Mouse (Mus musculus) stomach, embryonic 16.5 days (tissue): ENCODE measurements around the gene Mrap2. TPM values are rescaled to one million over a fixed set of nuclear protein-coding genes. Genes with fewer than 3 reads are reported as not detected.

Experiments
- ATAC-seq: fragments of 200-750 bp; cut with Nextera tagmentation; 2 replicates; pipeline ENCODE4 v1.8.0; 2017; ENCODE audit warnings: moderate number of reproducible peaks, moderate TSS enrichment; ENCODE audit not compliant: insufficient read depth, low FRiP score
- H3K27ac ChIP-seq: fragments of 300-500 bp; sonication (generic); 2 replicates; pipeline ENCODE4 v1.5.1; 2014; ENCODE audit warnings: low read length
- H3K27me3 ChIP-seq: fragments of 300-500 bp; sonication (generic); 2 replicates; pipeline ENCODE4 v1.6.1; 2014; ENCODE audit warnings: low read length, control low read depth, mixed read lengths; ENCODE audit not compliant: control insufficient read depth, insufficient read depth
- H3K36me3 ChIP-seq: fragments of 300-500 bp; sonication (generic); 2 replicates; pipeline ENCODE4 v1.6.1; 2014; ENCODE audit warnings: low read length; ENCODE audit not compliant: control insufficient read depth, insufficient read depth
- H3K4me1 ChIP-seq: fragments of 300-500 bp; sonication (generic); 2 replicates; pipeline ENCODE4 v1.6.1; 2014; ENCODE audit warnings: low read length, control low read depth, mixed read lengths; ENCODE audit not compliant: control insufficient read depth, insufficient read depth
- H3K4me2 ChIP-seq: fragments of 300-500 bp; sonication (generic); 2 replicates; pipeline ENCODE4 v1.6.1; 2014; ENCODE audit warnings: low read depth, low read length, mixed read lengths
- H3K4me3 ChIP-seq: fragments of 300-500 bp; sonication (generic); replicated peaks from 2 replicates; pipeline ENCODE4 v1.5.1; 2014; ENCODE audit warnings: mild to moderate bottlenecking, low read length
- H3K9ac ChIP-seq: fragments of 300-500 bp; sonication (generic); 2 replicates; pipeline ENCODE4 v1.6.1; 2014; ENCODE audit warnings: low read length
- H3K9me3 ChIP-seq: fragments of 300-500 bp; sonication (generic); replicated peaks from 2 replicates; pipeline ENCODE4 v1.6.1; 2016; ENCODE audit warnings: low read length, control low read depth; ENCODE audit not compliant: control insufficient read depth
- WGBS: fragments of 180-500 bp; shearing (Covaris S2); extraction: QIAGEN DNeasy Blood & Tissue Kit; methylation state at CpG from one replicate; pipeline ENCODE4 v1.1.7; 2014; 5-methylcytosine and 5-hydroxymethylcytosine counted together
- polyA plus RNA-seq: library from polyadenylated mRNA; unstranded; fragments of >200 nt; fragmentation: Nextera tagmentation; extraction: Ambion mirVana; gene quantifications from 2 replicates; pipeline ENCODE4 v1.2.1, GENCODE M21; 2015

The Mrap2 gene
- polyA plus RNA-seq, 1 experiment from 2014 or later: 0.13 TPM

DNA sequence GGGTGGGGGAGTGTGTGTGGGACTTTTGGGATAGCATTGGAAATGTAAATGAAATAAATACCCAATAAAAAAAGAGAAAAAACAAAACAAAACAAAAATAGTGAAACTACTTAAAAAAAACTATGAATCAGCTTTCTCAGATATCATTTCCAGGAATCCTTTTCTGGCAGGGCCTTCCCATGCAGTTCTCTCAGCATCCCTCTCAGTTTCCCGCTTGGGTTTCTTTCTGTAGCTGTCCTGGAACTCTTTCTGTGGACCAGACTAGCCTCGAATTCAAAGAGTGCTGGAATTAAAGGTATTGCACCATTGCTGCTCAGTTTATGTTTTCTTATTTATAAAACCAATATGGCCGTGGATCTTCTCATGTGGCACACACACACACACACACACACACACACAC is 1.0 kb upstream of the Mrap2 start:
- Histone ChIP-seq H3K27me3 (peaks cover 31% of the 10 kb centered on the region; the same call in 1 of the 2 replicates), H3K4me2 (no peak overlapping the region), H3K9me3 (no peaks in the 10 kb centered on the region), H3K36me3 (no peaks in the 10 kb centered on the region), H3K4me1 (peaks cover 5% of the 10 kb centered on the region; the same call in 1 of the 2 replicates), H3K9ac (no peak overlapping the region), H3K27ac (no peak overlapping the region), H3K4me3 (no peak overlapping the region)
- 71% methylated on average over 3 of the region's 3 CpGs for WGBS
- no peak for ATAC-seq

DNA sequence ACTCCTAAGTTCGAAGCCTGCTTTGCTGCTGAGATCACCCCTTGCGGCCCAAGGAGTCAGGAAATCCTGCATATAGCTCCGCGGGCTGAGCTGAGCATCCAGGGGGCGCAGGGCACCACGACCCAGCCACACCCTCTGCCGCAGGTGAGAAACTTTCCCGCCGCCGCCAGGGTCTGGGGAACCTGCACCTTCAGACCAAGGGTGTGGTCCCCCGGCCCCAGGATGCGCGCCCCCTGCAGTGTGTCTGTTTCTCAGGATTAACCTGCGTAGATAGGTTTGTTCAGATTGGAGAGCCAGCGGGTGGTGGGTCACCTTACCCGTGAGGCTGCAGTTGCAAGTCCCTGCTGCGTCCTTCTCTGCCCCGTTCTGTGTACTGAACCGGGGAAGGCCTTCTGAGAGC is 426 bp downstream of the Mrap2 start:
- H3K4me3 ChIP-seq: peak overlapping the region; percentile 29
- peak overlapping the region; percentile 2; the same call in 1 of the 2 replicates for H3K9ac ChIP-seq
- no peak overlapping the region for H3K27ac ChIP-seq
- H3K27me3 ChIP-seq: peaks cover 31% of the 10 kb centered on the region; the same call in 1 of the 2 replicates
- 1% methylated on average over 19 of the region's 19 CpGs for WGBS
- no peaks in the 10 kb centered on the region for H3K36me3 ChIP-seq
- H3K9me3 ChIP-seq: no peaks in the 10 kb centered on the region
- H3K4me1 ChIP-seq: peaks cover 5% of the 10 kb centered on the region; the same call in 1 of the 2 replicates
- no peak for ATAC-seq
- peak overlapping the region; percentile 46 for H3K4me2 ChIP-seq

- Histone ChIP-seq H3K4me2 (peak overlapping the region; percentile 46; the same call in 1 of the 2 replicates), H3K9ac (no peak overlapping the region), H3K27me3 (peaks cover 31% of the 10 kb centered on the region; the same call in 1 of the 2 replicates), H3K9me3 (no peaks in the 10 kb centered on the region), H3K4me1 (peaks cover 5% of the 10 kb centered on the region; the same call in 1 of the 2 replicates), H3K36me3 (no peaks in the 10 kb centered on the region), H3K4me3 (0 out of 2 replicates have a peak overlapping the region, but pooled peaks have one; percentile 29), H3K27ac (no peak overlapping the region)
- no peak for ATAC-seq
- WGBS: 5% methylated on average over 15 of the region's 15 CpGs
Measured at GRCm38 (mm10) chr9:87145180-87145579, 1.1 kb downstream of the Mrap2 start.

DNA sequence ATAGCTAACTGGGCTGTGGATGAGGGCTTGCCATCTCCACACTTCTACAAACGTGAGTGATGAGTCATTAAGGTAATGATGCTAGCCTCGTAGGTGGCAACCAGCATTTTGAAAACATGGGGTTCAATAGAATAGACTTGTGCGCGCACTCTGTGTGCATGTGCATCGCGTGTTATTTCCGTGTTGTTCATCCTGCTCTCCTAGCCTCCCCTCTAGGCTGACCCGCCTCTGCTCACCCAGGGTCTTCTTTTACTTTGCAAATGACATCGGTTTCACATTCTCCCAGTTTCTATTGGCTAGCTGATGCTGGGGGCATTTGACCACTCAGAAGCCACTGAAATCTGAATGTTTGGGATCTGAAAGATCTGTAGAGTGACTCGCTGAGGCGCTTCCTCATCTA is 1.6 kb downstream of the Mrap2 start:
- peaks cover 5% of the 10 kb centered on the region; the same call in 1 of the 2 replicates for H3K4me1 ChIP-seq
- no peaks in the 10 kb centered on the region for H3K36me3 ChIP-seq
- H3K27ac ChIP-seq: no peak overlapping the region
- WGBS: 35% methylated on average over 11 of the region's 11 CpGs
- H3K4me2 ChIP-seq: no peak overlapping the region
- ATAC-seq: no peak
- no peak overlapping the region for H3K9ac ChIP-seq
- no peaks in the 10 kb centered on the region for H3K9me3 ChIP-seq
- peaks cover 31% of the 10 kb centered on the region; the same call in 1 of the 2 replicates for H3K27me3 ChIP-seq
- H3K4me3 ChIP-seq: no peak overlapping the region

DNA sequence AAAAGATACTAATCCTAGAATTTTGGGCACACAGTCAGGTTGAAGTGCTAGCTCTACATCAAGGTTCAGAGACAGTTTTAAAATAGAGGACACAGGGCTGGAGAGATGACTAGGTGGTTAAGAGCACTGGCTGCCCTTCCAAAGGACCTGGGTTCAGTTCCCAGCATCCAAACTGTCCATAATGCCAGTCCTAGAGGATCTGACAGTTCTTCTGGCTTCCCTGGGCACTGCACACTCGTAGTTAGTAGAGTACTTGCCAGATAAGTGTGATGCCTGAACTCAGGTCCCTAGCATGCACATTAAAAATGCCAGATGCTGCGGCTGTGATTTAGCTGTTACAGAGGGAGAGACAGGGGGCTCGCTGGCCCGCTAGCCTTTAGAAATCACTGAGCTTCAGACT is 2.3 kb downstream of the Mrap2 start:
- no peaks in the 10 kb centered on the region for H3K9me3 ChIP-seq
- no peak overlapping the region for H3K4me2 ChIP-seq
- H3K36me3 ChIP-seq: no peaks in the 10 kb centered on the region
- H3K9ac ChIP-seq: no peak overlapping the region
- WGBS: 88% methylated on average over 4 of the region's 4 CpGs
- peaks cover 31% of the 10 kb centered on the region; the same call in 1 of the 2 replicates for H3K27me3 ChIP-seq
- no peak overlapping the region for H3K4me3 ChIP-seq
- no peak for ATAC-seq
- H3K4me1 ChIP-seq: peaks cover 5% of the 10 kb centered on the region; the same call in 1 of the 2 replicates
- no peak overlapping the region for H3K27ac ChIP-seq

GRCm38 (mm10) chr9:87147927-87148326 is 3.8 kb downstream of the Mrap2 start:
- Histone ChIP-seq H3K4me1 (peaks cover 5% of the 10 kb centered on the region; the same call in 1 of the 2 replicates), H3K4me2 (no peak overlapping the region), H3K9ac (no peak overlapping the region), H3K36me3 (no peaks in the 10 kb centered on the region), H3K4me3 (no peak overlapping the region), H3K27ac (no peak overlapping the region), H3K9me3 (no peaks in the 10 kb centered on the region), H3K27me3 (peaks cover 31% of the 10 kb centered on the region; the same call in 1 of the 2 replicates)
- WGBS: 50% methylated on average over 2 of the region's 2 CpGs
- peak; percentile 79 for ATAC-seq

GRCm38 (mm10) chr9:87152641-87153325 is 8.7 kb downstream of the Mrap2 start:
- H3K4me2 ChIP-seq: no peak overlapping the region
- H3K27me3 ChIP-seq: no peaks in the 10 kb centered on the region
- H3K9ac ChIP-seq: no peak overlapping the region
- no peaks in the 10 kb centered on the region for H3K4me1 ChIP-seq
- H3K9me3 ChIP-seq: no peaks in the 10 kb centered on the region
- H3K4me3 ChIP-seq: no peak overlapping the region
- no peak overlapping the region for H3K27ac ChIP-seq
- 90% methylated on average over 1 of the region's 1 CpGs for WGBS
- ATAC-seq: no peak
- no peaks in the 10 kb centered on the region for H3K36me3 ChIP-seq

DNA sequence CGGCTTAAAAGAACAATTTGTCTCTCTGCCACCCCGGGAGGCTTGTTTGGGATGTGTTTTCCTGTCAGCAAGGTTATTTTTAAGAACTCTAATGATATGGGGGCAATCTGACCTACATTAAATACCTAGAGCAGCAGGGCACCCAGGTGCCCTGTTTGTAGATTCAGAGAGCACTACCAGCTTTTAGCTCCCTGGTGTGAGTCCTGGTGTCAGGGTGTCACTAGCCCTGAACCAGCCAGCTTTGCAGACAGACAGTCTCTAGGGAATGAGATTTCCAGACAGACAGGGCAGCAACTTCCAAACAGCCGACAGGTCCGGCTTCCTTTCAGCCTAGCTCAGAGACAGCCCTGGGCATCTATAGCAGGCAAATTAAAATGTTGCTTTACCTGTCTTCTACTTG is 18.5 kb downstream of the Mrap2 start:
- H3K4me1 ChIP-seq: no peaks in the 10 kb centered on the region
- no peaks in the 10 kb centered on the region for H3K9me3 ChIP-seq
- 82% methylated on average over 4 of the region's 4 CpGs for WGBS
- H3K27ac ChIP-seq: no peak overlapping the region
- no peak overlapping the region for H3K4me3 ChIP-seq
- no peaks in the 10 kb centered on the region for H3K27me3 ChIP-seq
- H3K9ac ChIP-seq: no peak overlapping the region
- ATAC-seq: no peak
- no peak overlapping the region for H3K4me2 ChIP-seq
- H3K36me3 ChIP-seq: no peaks in the 10 kb centered on the region

DNA sequence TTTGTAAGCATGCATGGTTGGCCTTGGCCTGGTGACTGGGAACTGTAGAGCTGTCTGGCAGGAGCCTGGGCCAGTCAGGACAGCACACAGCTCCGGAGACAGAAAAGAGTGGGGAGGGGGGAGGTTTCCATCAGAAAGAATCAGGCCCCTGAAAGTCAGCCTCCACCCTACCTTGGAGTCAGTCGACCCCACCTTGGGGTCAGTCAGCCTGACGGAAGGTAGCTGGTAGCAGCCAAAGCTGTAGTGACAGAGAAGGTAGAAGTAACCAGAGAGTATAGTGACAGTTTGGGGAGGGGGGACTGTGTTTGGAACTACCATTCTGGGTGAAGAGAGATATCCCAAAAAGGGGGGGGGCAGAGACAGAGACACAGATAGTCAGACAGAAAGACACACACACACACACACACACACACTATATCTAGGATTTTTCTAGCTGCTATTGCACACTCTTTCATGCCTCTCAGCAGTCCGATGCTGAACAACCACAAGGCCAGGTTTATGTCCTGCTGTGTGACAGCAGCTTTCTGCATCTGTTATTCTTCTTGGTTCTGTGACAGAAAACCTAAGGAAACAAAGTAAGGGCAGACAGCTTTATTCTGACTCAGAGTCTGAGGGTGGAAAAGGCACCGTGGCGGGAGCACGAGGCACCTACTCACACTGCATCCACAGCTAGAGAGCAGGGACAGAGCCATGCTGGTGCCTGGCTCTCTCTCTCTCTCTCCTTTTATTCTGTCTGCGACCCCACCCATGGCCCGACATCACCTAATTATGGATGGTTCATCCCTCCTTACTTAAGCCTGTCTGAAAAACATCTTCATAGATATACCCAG is 23.1 kb downstream of the Mrap2 start:
- 68% methylated on average over 9 of the region's 9 CpGs for WGBS
- no peaks in the 10 kb centered on the region for H3K27me3 ChIP-seq
- H3K27ac ChIP-seq: no peak overlapping the region
- no peaks in the 10 kb centered on the region for H3K36me3 ChIP-seq
- ATAC-seq: no peak
- H3K9me3 ChIP-seq: no peaks in the 10 kb centered on the region
- no peak overlapping the region for H3K9ac ChIP-seq
- no peak overlapping the region for H3K4me3 ChIP-seq
- no peak overlapping the region for H3K4me2 ChIP-seq
- no peaks in the 10 kb centered on the region for H3K4me1 ChIP-seq
